Mouse (Mus musculus) heart, embryonic 16.5 days (tissue): ENCODE results near the gene Slc7a14. TPM values are rescaled to one million over a fixed set of nuclear protein-coding genes. Genes with fewer than 3 reads are reported as not detected.
"Not testable (repeated sequence)": the region's sequence is repeated elsewhere in the genome, so short reads cannot be mapped to it uniquely, and the experiment has no call there.

ENCODE experiments used
- ATAC-seq: fragments of 200-750 bp; cut with Nextera tagmentation; replicated peaks from 2 replicates; pipeline ENCODE4 v1.8.0; 2017; ENCODE audit warnings: moderate number of reproducible peaks; ENCODE audit not compliant: insufficient read depth, low FRiP score; ENCODE audit errors: extremely low read depth
- H3K27ac ChIP-seq: fragments of 300-500 bp; sonication (generic); 2 replicates; pipeline ENCODE4 v1.5.1; 2014; ENCODE audit warnings: mild to moderate bottlenecking, low read length, control low read depth, moderate library complexity
- H3K27me3 ChIP-seq: fragments of 300-500 bp; sonication (generic); 2 replicates; pipeline ENCODE4 v1.6.1; 2014; ENCODE audit warnings: low read length, mixed read lengths; ENCODE audit not compliant: control insufficient read depth, insufficient read depth
- H3K36me3 ChIP-seq: fragments of 300-500 bp; sonication (generic); 2 replicates; pipeline ENCODE4 v1.6.1; 2014; ENCODE audit not compliant: control insufficient read depth, insufficient read depth
- H3K4me1 ChIP-seq: fragments of 300-500 bp; sonication (generic); 2 replicates; pipeline ENCODE4 v1.6.1; 2014; ENCODE audit warnings: low read length, mixed read lengths; ENCODE audit not compliant: control insufficient read depth, insufficient read depth
- H3K4me2 ChIP-seq: fragments of 300-500 bp; sonication (generic); 2 replicates; pipeline ENCODE4 v1.6.1; 2014; ENCODE audit warnings: low read depth, mild to moderate bottlenecking, control low read depth, low read length
- H3K4me3 ChIP-seq: fragments of 300-500 bp; sonication (generic); 2 replicates; pipeline ENCODE4 v1.5.1; 2014; ENCODE audit warnings: mild to moderate bottlenecking, control low read depth, low read length
- H3K9ac ChIP-seq: fragments of 300-500 bp; sonication (generic); 2 replicates; pipeline ENCODE4 v1.6.1; 2014; ENCODE audit warnings: low read length, control low read depth
- H3K9me3 ChIP-seq: fragments of 300-500 bp; sonication (generic); replicated peaks from 2 replicates; pipeline ENCODE4 v1.6.1; 2016; ENCODE audit warnings: low read length; ENCODE audit not compliant: control insufficient read depth
- WGBS: fragments of 180-500 bp; shearing (Covaris S2); extraction: QIAGEN DNeasy Blood & Tissue Kit; methylation state at CpG from one replicate; pipeline ENCODE4 v1.1.7; 2014; 5-methylcytosine and 5-hydroxymethylcytosine counted together
- polyA plus RNA-seq: library from polyadenylated mRNA; unstranded; fragments of >200 nt; fragmentation: Nextera tagmentation; extraction: Ambion mirVana; gene quantifications from 2 replicates; pipeline ENCODE4 v1.2.1, GENCODE M21; 2015

The Slc7a14 gene
- polyA plus RNA-seq, 1 experiment from 2014 or later, result 0.13 TPM

DNA sequence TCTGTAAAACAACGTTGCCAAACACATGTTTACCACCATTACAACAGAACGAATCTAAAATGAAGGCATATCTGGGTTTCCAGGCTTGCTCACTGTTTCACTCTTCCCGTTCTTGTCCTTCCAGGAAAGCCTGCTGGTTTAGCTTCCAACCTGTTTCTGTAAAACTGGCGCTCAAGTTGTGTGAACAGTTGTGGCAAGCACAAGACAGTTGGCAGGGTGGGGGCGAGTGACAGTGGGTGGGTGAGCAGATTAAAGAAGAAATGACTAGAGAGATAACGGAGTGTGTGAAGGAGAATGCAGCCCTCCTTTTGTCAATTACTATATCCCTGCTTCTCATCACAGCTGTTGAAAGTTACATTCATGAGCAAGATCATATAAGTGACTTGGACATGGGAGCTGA, 2.2 kb downstream of the Slc7a14 start:
- Histone ChIP-seq H3K4me2 (no peak overlapping the region), H3K9me3 (no peaks in the 10 kb centered on the region), H3K4me3 (no peak overlapping the region), H3K4me1 (no peaks in the 10 kb centered on the region), H3K9ac (no peak overlapping the region), H3K36me3 (no peaks in the 10 kb centered on the region), H3K27me3 (peaks cover 35% of the 10 kb centered on the region), H3K27ac (no peak overlapping the region)
- no peak for ATAC-seq
- 70% methylated on average over 6 of the region's 6 CpGs for WGBS

DNA sequence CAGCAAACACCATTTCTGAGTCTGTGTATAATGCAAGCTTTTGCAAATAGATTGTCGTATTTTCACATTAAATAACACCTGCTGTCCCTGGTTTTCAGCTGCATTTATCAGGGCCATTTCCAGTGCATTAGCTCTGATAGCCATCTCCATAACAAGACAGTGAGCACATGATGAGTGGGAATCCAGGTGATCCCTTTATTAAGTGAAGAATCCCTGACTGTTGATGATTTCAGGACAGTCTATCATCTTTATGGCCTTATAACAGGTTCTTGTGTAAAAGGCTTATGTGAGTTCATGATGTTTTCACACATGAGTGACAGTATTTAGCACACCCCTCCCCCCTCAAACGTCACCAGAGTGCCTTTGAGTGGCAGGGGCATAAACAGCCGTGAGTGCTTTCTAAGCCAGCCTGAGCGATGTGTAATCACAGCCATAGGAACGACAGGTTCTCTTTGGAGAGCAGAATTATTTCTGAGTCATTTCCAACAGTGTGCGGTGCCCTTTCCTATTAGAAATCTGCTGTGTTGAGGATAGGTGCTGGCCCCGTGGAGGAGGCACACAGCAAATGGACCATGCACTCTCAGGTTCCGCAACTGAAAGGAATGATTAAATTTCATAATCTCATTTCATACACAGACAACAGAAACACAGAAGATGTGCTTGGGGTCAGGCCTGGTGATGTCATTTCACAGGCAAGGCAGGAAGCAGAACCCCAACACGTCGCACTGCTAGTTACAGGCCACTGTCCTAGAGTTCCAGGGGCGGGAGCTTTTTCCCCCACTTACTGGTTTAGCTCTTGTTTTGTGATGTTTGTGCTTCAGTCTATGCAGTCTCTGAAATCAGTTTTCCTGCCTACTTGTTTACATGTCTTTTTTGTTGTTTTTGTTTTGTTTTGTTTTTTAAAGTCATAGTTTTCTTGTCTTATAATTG, 18.2 kb downstream of the Slc7a14 start:
- 63% methylated on average over 11 of the region's 11 CpGs for WGBS
- Histone ChIP-seq H3K9ac (no peak overlapping the region), H3K27ac (no peak overlapping the region), H3K36me3 (no peaks in the 10 kb centered on the region), H3K4me2 (no peak overlapping the region), H3K4me1 (no peaks in the 10 kb centered on the region), H3K4me3 (no peak overlapping the region), H3K9me3 (no peaks in the 10 kb centered on the region), H3K27me3 (no peaks in the 10 kb centered on the region)
- ATAC-seq, result no peak

DNA sequence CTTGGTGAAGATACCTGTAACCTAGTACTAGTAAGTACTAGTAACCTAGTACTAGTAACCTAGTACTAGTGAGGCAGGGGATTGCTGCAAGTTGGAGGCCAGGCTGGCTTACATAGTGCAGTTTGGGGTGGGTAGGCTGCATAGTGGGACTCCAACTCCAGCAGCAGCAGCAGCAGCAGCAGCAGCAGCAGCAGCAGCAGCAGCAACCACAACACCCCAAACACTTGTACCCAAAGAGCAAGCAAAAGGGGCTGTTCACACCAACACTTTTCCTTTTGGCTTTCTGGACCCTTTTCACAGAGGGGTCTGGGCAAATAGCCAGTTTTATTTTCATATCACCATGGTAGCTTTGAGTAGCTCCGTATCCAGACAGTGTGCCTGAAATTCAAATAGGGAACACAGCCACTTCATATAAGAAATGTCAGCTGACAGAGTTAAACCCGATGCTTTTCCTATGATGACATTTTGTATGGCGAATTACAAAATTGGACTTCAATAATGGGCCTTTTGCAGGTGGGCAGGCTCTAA, 22.7 kb downstream of the Slc7a14 start:
- ATAC-seq, result no peak
- Histone ChIP-seq H3K9me3 (no peaks in the 10 kb centered on the region), H3K9ac (no peak overlapping the region), H3K27me3 (no peaks in the 10 kb centered on the region), H3K4me1 (no peaks in the 10 kb centered on the region), H3K36me3 (no peaks in the 10 kb centered on the region), H3K4me3 (no peak overlapping the region), H3K27ac (no peak overlapping the region), H3K4me2 (no peak overlapping the region)
- WGBS, result 40% methylated on average over 3 of the region's 3 CpGs

DNA sequence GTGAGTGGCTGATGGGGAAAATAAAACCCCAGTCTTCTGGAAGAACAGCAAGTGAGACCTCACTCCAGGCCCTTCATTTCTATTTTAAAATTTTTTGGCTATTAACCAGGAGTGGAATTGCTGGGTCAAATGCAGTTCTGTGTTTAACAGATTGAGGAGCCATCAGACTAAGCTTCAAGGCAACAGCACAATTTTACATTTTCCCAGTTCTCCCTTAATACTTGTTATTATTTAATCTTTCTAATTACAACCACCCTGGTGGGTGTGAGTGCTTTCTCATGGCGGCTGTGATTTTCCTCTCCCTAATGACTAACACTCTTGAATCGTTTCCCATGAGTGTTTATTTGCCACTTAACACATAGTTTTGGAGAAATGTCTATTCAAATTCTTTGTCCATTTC, 29.1 kb downstream of the Slc7a14 start:
- Histone ChIP-seq H3K4me2 (no peak overlapping the region), H3K9ac (no peak overlapping the region), H3K36me3 (no peaks in the 10 kb centered on the region), H3K27ac (no peak overlapping the region), H3K9me3 (no peaks in the 10 kb centered on the region), H3K4me3 (no peak overlapping the region), H3K27me3 (no peaks in the 10 kb centered on the region), H3K4me1 (no peaks in the 10 kb centered on the region)
- ATAC-seq, result no peak
- 65% methylated on average over 2 of the region's 2 CpGs for WGBS

DNA sequence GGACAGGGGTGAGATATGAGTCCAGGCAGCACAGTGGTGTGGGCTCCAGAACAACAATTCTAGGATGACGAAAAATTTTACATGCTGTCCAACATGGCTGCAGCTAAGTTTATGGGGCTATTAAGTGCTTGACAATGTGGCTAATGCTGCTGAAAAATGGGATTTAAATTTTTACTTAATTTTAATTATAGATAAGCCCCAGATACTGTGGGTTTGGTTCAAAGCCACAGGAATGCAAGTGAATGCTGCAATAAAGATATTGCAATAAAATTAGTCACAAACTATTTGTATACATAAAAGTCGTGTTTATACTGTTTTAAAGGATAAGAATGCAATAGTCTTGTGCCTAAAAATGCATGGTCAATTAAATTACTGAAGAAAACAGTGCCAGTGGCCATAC, 35.3 kb downstream of the Slc7a14 start:
- no peak overlapping the region for H3K9ac ChIP-seq
- no peaks in the 10 kb centered on the region for H3K4me1 ChIP-seq
- H3K27me3 ChIP-seq, result no peaks in the 10 kb centered on the region
- no peak for ATAC-seq
- H3K9me3 ChIP-seq, result no peaks in the 10 kb centered on the region
- no peak overlapping the region for H3K27ac ChIP-seq
- H3K4me3 ChIP-seq, result no peak overlapping the region
- H3K4me2 ChIP-seq, result no peak overlapping the region
- 57% methylated on average over 2 of the region's 2 CpGs for WGBS
- no peaks in the 10 kb centered on the region for H3K36me3 ChIP-seq

DNA sequence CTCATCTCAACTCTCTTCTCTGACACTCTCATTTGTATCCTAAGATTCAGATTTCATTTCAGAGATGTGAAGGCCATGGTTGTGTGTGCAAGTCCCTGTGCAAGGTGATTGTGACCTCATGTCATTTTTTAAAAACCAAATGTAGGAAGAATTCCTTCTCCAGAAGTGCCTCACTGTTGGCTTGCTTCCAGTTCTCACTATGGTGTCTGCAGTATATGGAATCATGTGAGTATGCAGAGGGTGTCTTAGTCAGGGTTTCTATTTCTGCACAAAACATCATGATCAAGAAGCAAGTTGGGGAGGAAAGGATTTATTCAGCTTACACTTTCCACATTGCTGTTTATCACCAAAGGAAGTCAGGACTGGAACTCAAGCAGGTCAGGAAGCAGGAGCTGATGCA, 36.9 kb downstream of the Slc7a14 start:
- H3K4me1 ChIP-seq, H3K9ac ChIP-seq, H3K9me3 ChIP-seq, H3K27me3 ChIP-seq, ATAC-seq, H3K27ac ChIP-seq, H3K4me3 ChIP-seq, H3K36me3 ChIP-seq, H3K4me2 ChIP-seq: not testable (repeated sequence)

DNA sequence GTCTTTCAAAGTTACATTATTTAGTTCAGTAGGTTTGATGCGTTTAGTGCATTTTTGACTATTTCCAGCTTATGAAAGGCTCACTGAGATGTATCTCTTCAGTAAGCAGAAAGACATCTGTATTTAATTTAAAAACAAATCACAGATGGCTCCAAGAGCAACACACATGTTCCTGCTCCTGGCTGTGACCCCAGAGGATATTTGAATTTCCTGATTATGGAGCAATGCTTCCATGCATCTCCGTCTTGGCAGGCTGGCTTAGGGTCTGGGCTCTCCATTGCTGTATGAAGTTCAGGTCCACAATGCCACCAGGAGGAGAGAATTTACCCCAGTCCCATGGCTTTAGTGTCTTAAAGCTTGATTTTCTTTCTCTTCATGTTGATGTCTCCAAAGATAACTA, 37.5 kb downstream of the Slc7a14 start:
- H3K4me2 ChIP-seq, result no peak overlapping the region
- H3K27ac ChIP-seq, result no peak overlapping the region
- 60% methylated on average over 2 of the region's 2 CpGs for WGBS

DNA sequence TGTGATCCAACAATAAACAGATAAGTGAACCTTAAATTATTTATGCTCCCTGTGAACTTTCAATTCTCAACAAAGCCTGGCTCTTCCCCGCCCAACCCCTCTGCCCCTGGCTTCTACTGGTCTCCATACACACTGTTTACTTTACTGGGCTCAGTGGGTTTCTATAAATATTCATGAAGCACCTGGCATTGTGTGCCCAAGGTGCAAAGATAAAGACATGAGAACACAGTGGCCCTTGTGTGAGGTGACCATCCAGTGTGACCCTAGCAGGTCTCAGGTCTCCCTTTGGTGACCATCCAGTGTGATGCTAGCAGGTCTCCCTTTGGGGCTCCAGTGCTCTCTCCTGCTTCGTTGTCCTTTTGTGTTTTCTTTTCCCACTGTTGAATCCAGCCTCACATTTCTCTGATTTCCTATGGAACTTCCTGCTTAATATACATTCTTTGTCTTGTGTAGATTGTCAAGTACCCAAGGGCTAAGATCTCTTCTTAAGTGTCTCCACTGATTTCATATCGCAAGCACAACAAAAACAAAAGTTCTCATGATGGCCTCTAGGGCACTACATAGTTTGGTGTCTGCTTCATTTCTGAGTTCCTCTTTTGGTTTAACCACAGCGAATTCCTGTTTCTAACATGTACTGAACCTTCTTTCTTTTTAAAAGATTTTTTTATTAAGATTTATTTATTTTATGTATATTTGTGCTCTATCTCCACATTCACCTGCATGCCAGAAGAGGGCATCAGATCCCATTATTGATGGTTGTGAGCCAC, 40.4 kb downstream of the Slc7a14 start:
- no peak for ATAC-seq
- H3K27me3 ChIP-seq, result no peaks in the 10 kb centered on the region
- 75% methylated on average over 4 of the region's 4 CpGs for WGBS
- no peaks in the 10 kb centered on the region for H3K4me1 ChIP-seq
- no peak overlapping the region for H3K4me3 ChIP-seq
- no peaks in the 10 kb centered on the region for H3K36me3 ChIP-seq
- no peaks in the 10 kb centered on the region for H3K9me3 ChIP-seq
- no peak overlapping the region for H3K27ac ChIP-seq
- no peak overlapping the region for H3K4me2 ChIP-seq
- H3K9ac ChIP-seq, result no peak overlapping the region

More for the DNA sequence above, 37.5 kb downstream of the Slc7a14 start:
- no peak for ATAC-seq
- no peaks in the 10 kb centered on the region for H3K27me3 ChIP-seq
- H3K36me3 ChIP-seq, result no peaks in the 10 kb centered on the region
- no peak overlapping the region for H3K4me3 ChIP-seq
- H3K4me1 ChIP-seq, result no peaks in the 10 kb centered on the region
- no peaks in the 10 kb centered on the region for H3K9me3 ChIP-seq
- no peak overlapping the region for H3K9ac ChIP-seq

DNA sequence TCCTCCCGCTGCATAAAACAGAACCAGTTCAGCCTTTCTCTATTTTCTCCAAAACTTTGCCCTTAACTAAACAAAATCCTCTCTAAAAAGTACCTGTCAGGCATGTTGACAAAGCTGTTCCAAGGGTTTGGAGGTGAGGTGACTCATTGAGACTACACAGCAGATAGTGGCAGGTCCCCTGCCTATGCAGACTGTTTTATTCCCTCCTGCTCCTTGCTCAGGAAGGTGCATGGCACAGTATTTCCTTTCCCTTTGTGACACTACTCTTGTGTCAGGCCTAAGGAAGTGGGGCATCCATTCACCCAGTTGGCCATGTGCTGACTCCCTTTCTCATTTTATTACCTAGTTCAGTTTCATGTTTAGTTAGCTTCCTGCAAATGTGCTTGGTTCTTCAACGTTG, 42.3 kb downstream of the Slc7a14 start:
- H3K4me1 ChIP-seq, result peaks cover 4% of the 10 kb centered on the region; the same call in 1 of the 2 replicates
- no peaks in the 10 kb centered on the region for H3K36me3 ChIP-seq
- no peak overlapping the region for H3K4me2 ChIP-seq
- no peak for ATAC-seq
- H3K27ac ChIP-seq, result no peak overlapping the region
- H3K9ac ChIP-seq, result no peak overlapping the region
- no peaks in the 10 kb centered on the region for H3K27me3 ChIP-seq
- no peak overlapping the region for H3K4me3 ChIP-seq
- H3K9me3 ChIP-seq, result no peaks in the 10 kb centered on the region
- 49% methylated on average over 2 of the region's 2 CpGs for WGBS
